ENCODE assay signal across 7 mouse cellular contexts in the genomic region with DNA sequence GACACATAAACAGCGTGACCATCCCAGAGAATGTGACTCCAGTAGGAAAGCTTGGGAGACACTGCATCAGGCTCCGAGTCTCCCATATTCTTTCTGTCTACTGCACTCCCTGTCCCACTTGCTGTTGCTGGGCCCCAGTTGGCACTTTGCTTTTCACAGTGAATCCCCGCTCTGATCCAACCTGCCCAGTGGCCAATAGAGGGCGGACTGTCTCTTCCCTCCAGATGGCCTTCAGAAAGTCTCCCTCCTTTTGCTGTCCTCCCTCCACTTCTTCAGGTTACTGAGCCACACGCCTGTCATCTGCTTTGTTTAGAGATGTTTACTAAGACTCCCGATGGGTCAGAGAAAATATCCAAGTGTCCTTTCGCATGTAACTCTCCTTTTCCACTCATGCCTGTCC. TPM values are rescaled to one million over a fixed set of nuclear protein-coding genes. Genes with fewer than 3 reads are reported as not detected.
DNase-seq lines count a peak whose midpoint lies in the region; ATAC-seq and TF ChIP-seq lines count a peak whose summit lies in the region.

No protein-coding gene starts in this region.

- intact Hi-C loops in gastrocnemius, postnatal 36 days (cut with DNase I), result loop anchor here (1.0 to 5.0 kb wide), 6 partner anchors 100 to 405 kb away; no protein-coding TSS in a partner anchor

- no peak overlapping the region for H3K27ac ChIP-seq in liver, embryonic 12.5 days
- no peak overlapping the region for H3K27ac ChIP-seq in liver, postnatal 0 days (ENCODE audit: low read depth)

- no peaks in the 10 kb centered on the region for H3K9me3 ChIP-seq in liver, embryonic 12.5 days (replicated peaks)
- H3K9me3 ChIP-seq in liver, postnatal 0 days (ENCODE audit: low read length), result no peaks in the 10 kb centered on the region

- peaks cover 38% of the 10 kb centered on the region for H3K27me3 ChIP-seq in liver, embryonic 12.5 days (replicated peaks)
- H3K27me3 ChIP-seq in liver, postnatal 0 days (ENCODE audit: insufficient read depth, low read length), result peaks cover 37% of the 10 kb centered on the region
- no peaks in the 10 kb centered on the region; the same call in 1 of the 2 replicates for H3K27me3 ChIP-seq in splenic B cell, adult 2 months (ENCODE audit: control insufficient read depth, insufficient read depth, low read length, poor library complexity, severe bottlenecking)

- no peak overlapping the region for H3K4me3 ChIP-seq in liver, embryonic 12.5 days
- no peak overlapping the region for H3K4me3 ChIP-seq in liver, postnatal 0 days (ENCODE audit: low read depth, low read length)

- ATAC-seq in liver, embryonic 12.5 days, result no peak
- ATAC-seq in liver, postnatal 0 days, result no peak

- H3K36me3 ChIP-seq in liver, embryonic 12.5 days, result no peaks in the 10 kb centered on the region
- no peaks in the 10 kb centered on the region for H3K36me3 ChIP-seq in liver, postnatal 0 days (replicated peaks; ENCODE audit: insufficient read depth, low read length)
- H3K36me3 ChIP-seq in splenic B cell, adult 2 months (ENCODE audit: control insufficient read depth, insufficient read depth, low read length, poor library complexity, severe bottlenecking), result no peaks in the 10 kb centered on the region

- H3K4me2 ChIP-seq in liver, embryonic 12.5 days, result no peak overlapping the region
- no peak overlapping the region for H3K4me2 ChIP-seq in liver, postnatal 0 days (ENCODE audit: low read depth, low read length)

- DNase-seq in liver, result peak; percentile 42
- DNase-seq in NIH3T3 (ENCODE audit: low read depth), result peak; percentile 78
- DNase-seq in cerebellum, adult 11 months, result peak; percentile 65
- DNase-seq in gastrocnemius, postnatal 36 days, result peak; percentile 38 to 49
- DNase-seq in liver, postnatal 0 days, result peak; percentile 50
- DNase-seq in splenic B cell, adult 2 months (ENCODE audit: low read depth, low spot score), result peak; percentile 58

- TF ChIP-seq EP300 in liver, postnatal 0 days (IDR thresholded peaks at IDR 0.05; ENCODE audit: low read depth), result no peak

- H3K4me1 ChIP-seq in liver, embryonic 12.5 days, result peaks cover 29% of the 10 kb centered on the region
- peaks cover 16% of the 10 kb centered on the region for H3K4me1 ChIP-seq in liver, postnatal 0 days (ENCODE audit: insufficient read depth)

- no peak overlapping the region for H3K9ac ChIP-seq in liver, embryonic 12.5 days
- H3K9ac ChIP-seq in liver, postnatal 0 days (replicated peaks), result no peak overlapping the region

- TF ChIP-seq CTCF in liver, postnatal 0 days (IDR thresholded peaks at IDR 0.05; ENCODE audit: low read depth), result peak; percentile 81

- WGBS in liver, embryonic 12.5 days (ENCODE audit: insufficient replicate concordance), result 15% methylated on average over 7 of the region's 7 CpGs
- WGBS in liver, postnatal 0 days (ENCODE audit: insufficient replicate concordance), result 24% methylated on average over 7 of the region's 7 CpGs

RNA-seq across cellular contexts. Expression of gene Crim1, which starts 2.9 kb away (rescaled TPM):
- 1.5 and 2.1 TPM in 2 replicates for polyA plus RNA-seq in liver, embryonic 12.5 days (2016; fragmentation: Nextera tagmentation; extraction: Ambion mirVana)
- total RNA-seq in gastrocnemius, postnatal 36 days (2021), result 10 to 100 TPM; 25.0 to 25.6 TPM
- polyA plus RNA-seq in liver, postnatal 0 days (2015; fragmentation: Nextera tagmentation; extraction: Ambion mirVana), result 0.86 and 0.92 TPM in 2 replicates
